Mouse (Mus musculus) Patski (cell line): ENCODE measurements around the gene Epyc. TPM values are rescaled to one million over a fixed set of nuclear protein-coding genes. Genes with fewer than 3 reads are reported as not detected.

Experiments
- ATAC-seq: fragments of 100-300 bp; one replicate; pipeline ENCODE4 v1.8.0; 2021
- CTCF ChIA-PET: fragments of 350-600 bp; sonication (Branson Sonifier 250); formaldehyde crosslinking; loops from one replicate; lab custom pipeline; 2022; ENCODE audit warnings: inconsistent platforms; lab: Charles Lee
- POLR2A ChIA-PET: fragments of 350-600 bp; sonication (Branson Sonifier 250); formaldehyde crosslinking; loops from one replicate; lab custom pipeline; 2022; ENCODE audit warnings: antibody characterized with exemption, inconsistent platforms; lab: Charles Lee
- DNase-seq: peaks from one replicate; pipeline ENCODE4 v3.0.0-alpha.2; 2011; ENCODE audit warnings: low read depth, low spot score
- H3K27me3 ChIP-seq: fragments of 371-371 bp; one replicate; pipeline ENCODE4 v1.5.1; 2021
- CTCF ChIP-seq: fragments of 100-300 bp; IDR thresholded peaks from one replicate; pipeline ENCODE4 v1.5.1; 2021
- in situ Hi-C: fragments of 300-500 bp; cut with MboI; formaldehyde crosslinking; loops from 3 replicates; pipeline ENCODE4 v1.11.1; 2018; ENCODE audit warnings: low pct_unique_long_range_greater_than_20kb, mixed read lengths
- polyA plus RNA-seq: library from polyadenylated mRNA; unstranded; gene quantifications from one replicate; pipeline ENCODE4 v1.2.3, GENCODE M21; 2021

Epyc gene
- polyA plus RNA-seq, 1 experiment from 2014 or later = not detected

DNA sequence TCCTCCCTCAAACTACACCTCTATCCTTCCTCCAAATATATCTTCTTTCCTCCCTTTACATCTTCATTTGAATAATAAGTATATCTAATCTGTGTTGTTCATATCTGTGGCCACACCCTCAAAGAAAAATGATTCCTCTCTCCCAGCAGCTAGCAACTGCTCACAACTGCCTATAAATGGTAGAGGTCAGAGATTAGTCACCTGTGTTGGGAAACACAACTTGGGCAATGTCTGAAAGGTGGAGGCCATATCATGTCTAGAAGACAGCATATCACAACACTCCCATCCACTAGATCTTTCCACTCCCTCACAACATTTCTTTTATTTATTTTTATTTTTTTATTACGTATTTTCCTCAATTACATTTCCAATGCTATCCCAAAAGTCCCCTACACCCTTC lies 15.6 kb downstream of the Epyc start:
- ChIA-PET POLR2A (no interaction called here), CTCF (no interaction called here)
- DNase-seq (no peak), ATAC-seq (no peak)
- in situ Hi-C loops = no loop called here
- TF ChIP-seq CTCF = no peak
- no peaks in the 10 kb centered on the region for H3K27me3 ChIP-seq

GRCm38 (mm10) chr10:97668656-97669055 lies 24.8 kb downstream of the Epyc start:
- in situ Hi-C loops = no loop called here
- DNase-seq (no peak), ATAC-seq (no peak)
- CTCF ChIA-PET = no interaction called here
- H3K27me3 ChIP-seq = peaks cover 24% of the 10 kb centered on the region
- POLR2A ChIA-PET = interaction anchor here (0.6 kb wide), 1 partner anchor 108 kb away, joined by 3 read pairs; no protein-coding TSS in a partner anchor
- no peak for TF ChIP-seq CTCF

GRCm38 (mm10) chr10:97670202-97670601 lies 26.3 kb downstream of the Epyc start:
- ChIA-PET POLR2A (no interaction called here), CTCF (interaction anchor here (0.6 to 2.6 kb wide), 9 partner anchors 9 to 325 kb away, joined by 3 to 20 read pairs (median 3); no protein-coding TSS in a partner anchor)
- in situ Hi-C loops = loop anchor here (5.0 to 10.0 kb wide), 2 partner anchors 293 to 325 kb away; no protein-coding TSS in a partner anchor
- peaks cover 38% of the 10 kb centered on the region for H3K27me3 ChIP-seq
- DNase-seq (no peak), ATAC-seq (no peak)
- TF ChIP-seq CTCF = peak; percentile 72

- in situ Hi-C loops = loop anchor here (5.0 to 10.0 kb wide), 2 partner anchors 296 to 328 kb away; no protein-coding TSS in a partner anchor
- DNase-seq (no peak), ATAC-seq (no peak)
- H3K27me3 ChIP-seq = peaks cover 55% of the 10 kb centered on the region
- TF ChIP-seq CTCF = no peak
- CTCF ChIA-PET = interaction anchor here (1.0 kb wide), 1 partner anchor 328 kb away, joined by 3 read pairs; no protein-coding TSS in a partner anchor
- POLR2A ChIA-PET = no interaction called here
These were observed 29.4 kb downstream of the Epyc start for GRCm38 (mm10) chr10:97673239-97673638.

DNA sequence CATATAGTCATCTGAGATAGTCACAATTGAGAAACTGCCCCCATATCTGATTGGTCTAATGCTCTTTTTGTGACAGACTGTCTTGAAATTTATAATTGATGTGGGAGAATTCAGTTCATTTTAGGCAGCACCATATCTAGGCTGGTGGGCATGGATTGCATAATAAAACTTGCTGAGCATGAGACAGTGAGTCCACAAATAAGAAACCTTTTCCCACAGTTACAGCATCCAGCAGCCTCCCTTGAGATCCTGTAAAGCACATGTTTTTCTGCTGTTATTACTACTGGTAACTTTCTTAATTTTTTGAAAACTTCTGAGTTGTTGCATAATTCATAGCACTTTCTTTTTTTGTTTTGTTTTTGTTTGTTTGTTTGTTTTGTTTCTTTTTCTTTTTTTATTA lies 39.1 kb downstream of the Epyc start:
- CTCF ChIA-PET = no interaction called here
- DNase-seq = no peak

GRCm38 (mm10) chr10:97687198-97687597 lies 43.3 kb downstream of the Epyc start:
- POLR2A ChIA-PET = no interaction called here
- in situ Hi-C loops = loop anchor here (25.0 kb wide), 1 partner anchor 1550 kb away; the partner anchor contains the start of gene Gm5426
- CTCF ChIA-PET = no interaction called here
- ATAC-seq (no peak), DNase-seq (no peak)
- no peaks in the 10 kb centered on the region for H3K27me3 ChIP-seq
- TF ChIP-seq CTCF = no peak

More for the DNA sequence above, 39.1 kb downstream of the Epyc start:
- TF ChIP-seq CTCF = no peak
- POLR2A ChIA-PET = no interaction called here
- in situ Hi-C loops = loop anchor here (25.0 kb wide), 1 partner anchor 1546 kb away; the partner anchor contains the start of gene Gm5426
- ATAC-seq = no peak
- H3K27me3 ChIP-seq = peaks cover 27% of the 10 kb centered on the region

DNA sequence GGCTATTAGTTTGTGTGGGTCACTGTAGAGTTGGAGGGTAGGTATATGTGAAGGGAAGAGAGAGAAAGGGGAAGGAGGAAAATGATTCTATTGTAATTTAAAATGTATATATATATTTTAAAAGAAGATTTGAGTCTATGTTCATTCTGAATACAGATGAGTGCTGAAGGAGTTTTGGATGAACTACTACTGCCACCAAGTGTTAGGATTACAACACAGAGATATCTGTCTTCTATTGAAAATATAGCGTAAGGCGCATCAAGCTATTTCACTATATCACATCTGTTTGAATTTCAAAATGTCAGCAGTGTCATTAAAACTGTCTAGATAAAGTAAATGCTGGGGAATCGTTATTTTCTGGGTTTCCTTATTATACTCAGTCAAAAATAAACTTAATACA lies 45.6 kb downstream of the Epyc start:
- no peak for TF ChIP-seq CTCF
- DNase-seq = no peak
- ATAC-seq = no peak
- ChIA-PET POLR2A (no interaction called here), CTCF (no interaction called here)
- H3K27me3 ChIP-seq = no peaks in the 10 kb centered on the region
- in situ Hi-C loops = loop anchor here (25.0 kb wide), 1 partner anchor 1552 kb away; the partner anchor contains the start of gene Gm5426

DNA sequence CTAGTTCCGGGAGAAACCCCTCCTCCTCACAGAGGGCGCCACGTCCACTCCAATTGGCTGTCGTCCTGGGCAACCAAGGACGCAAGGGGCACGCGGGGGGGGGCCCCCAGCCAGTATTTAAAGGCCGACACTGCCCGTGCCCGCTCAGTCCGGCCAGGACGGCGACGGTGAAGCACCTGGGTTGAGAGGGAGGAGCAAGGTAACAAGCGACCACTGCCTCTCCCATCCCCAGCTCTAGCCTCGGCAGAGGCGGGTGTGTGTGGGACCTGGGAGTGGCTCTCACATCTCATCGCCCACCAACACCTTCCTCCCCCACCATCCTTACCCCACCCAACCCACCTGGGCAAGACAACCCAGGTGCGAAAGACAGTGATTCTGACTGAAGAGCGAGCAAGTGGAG lies 49.0 kb downstream of the Epyc start, which contains the start of gene Ccer1:
Gene Ccer1, plus strand, starts transcription at position 147 of the 400 bp plus-strand sequence.
- ChIA-PET POLR2A (no interaction called here), CTCF (no interaction called here)
- TF ChIP-seq CTCF = no peak
- no peaks in the 10 kb centered on the region for H3K27me3 ChIP-seq
- in situ Hi-C loops = loop anchor here (25.0 kb wide), 1 partner anchor 1556 kb away; the partner anchor contains the start of gene Gm5426
- ATAC-seq = no peak
- no peak for DNase-seq

- CTCF ChIA-PET = no interaction called here
- H3K27me3 ChIP-seq = no peaks in the 10 kb centered on the region
- no peak for DNase-seq
- no peak for ATAC-seq
- TF ChIP-seq CTCF = no peak
- in situ Hi-C loops = loop anchor here (25.0 kb wide), 1 partner anchor 1556 kb away; the partner anchor contains the start of gene Gm5426
- POLR2A ChIA-PET = no interaction called here
These were observed 49.7 kb downstream of the Epyc start for GRCm38 (mm10) chr10:97693398-97694135.

DNA sequence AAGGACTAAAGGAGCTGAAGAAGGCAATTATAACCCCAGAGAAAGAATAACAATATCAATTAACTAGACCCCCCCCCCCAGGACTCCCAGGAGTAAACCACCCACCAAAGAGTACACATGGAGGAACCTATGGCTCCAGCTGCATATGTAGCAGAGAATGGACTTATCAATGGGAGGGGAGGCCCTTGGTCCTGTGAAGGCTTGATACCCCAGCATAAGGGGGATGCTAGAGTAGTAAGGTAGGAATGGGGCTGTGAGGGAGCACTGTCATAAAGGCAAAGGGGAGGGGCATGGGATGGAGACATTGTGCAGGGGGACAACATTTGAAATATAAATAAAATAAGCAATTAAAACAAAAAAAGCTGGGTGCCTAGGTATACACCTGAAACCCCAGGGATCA lies 58.5 kb downstream of the Epyc start:
- no peak for TF ChIP-seq CTCF
- CTCF ChIA-PET = no interaction called here
- ATAC-seq (no peak), DNase-seq (no peak)
- in situ Hi-C loops = loop anchor here (25.0 kb wide), 1 partner anchor 1910 kb away; no protein-coding TSS in a partner anchor
- POLR2A ChIA-PET = no interaction called here
- peaks cover 3% of the 10 kb centered on the region for H3K27me3 ChIP-seq

- DNase-seq (no peak), ATAC-seq (no peak)
- peak; percentile 59 for TF ChIP-seq CTCF
- ChIA-PET POLR2A (no interaction called here), CTCF (interaction anchor here (1.4 to 2.0 kb wide), 2 partner anchors 10 to 357 kb away, joined by 4 to 6 read pairs; no protein-coding TSS in a partner anchor)
- peaks cover 3% of the 10 kb centered on the region for H3K27me3 ChIP-seq
- in situ Hi-C loops = loop anchor here (25.0 kb wide), 1 partner anchor 1908 kb away; no protein-coding TSS in a partner anchor
These were observed 60.7 kb downstream of the Epyc start for GRCm38 (mm10) chr10:97704562-97704961.
